Mouse (Mus musculus): ENCODE measurements around the gene Lmf1.

The Lmf1 gene

GRCm38 (mm10) chr17:25604234-25604633 lies 25.3 kb downstream of the Lmf1 start:
- no peak for DNase-seq (ENCODE audit: low read depth)

- no peak for DNase-seq (ENCODE audit: low read depth)
Observed at GRCm38 (mm10) chr17:25608137-25608785, 29.4 kb downstream of the Lmf1 start.

- no peak for DNase-seq (ENCODE audit: low read depth)
Observed at GRCm38 (mm10) chr17:25608821-25609505, 30.1 kb downstream of the Lmf1 start.

GRCm38 (mm10) chr17:25609506-25609828 lies 30.6 kb downstream of the Lmf1 start:
- DNase-seq (ENCODE audit: low read depth): no peak

- no peak for DNase-seq (ENCODE audit: low read depth)
Observed at GRCm38 (mm10) chr17:25610151-25610550, 31.3 kb downstream of the Lmf1 start.

GRCm38 (mm10) chr17:25612537-25612936 lies 33.7 kb downstream of the Lmf1 start:
- DNase-seq (ENCODE audit: low read depth): no peak

- DNase-seq (ENCODE audit: low read depth): no peak
Observed at GRCm38 (mm10) chr17:25613323-25613722, 34.4 kb downstream of the Lmf1 start.

GRCm38 (mm10) chr17:25614723-25615510 lies 36.0 kb downstream of the Lmf1 start:
- no peak for DNase-seq (ENCODE audit: low read depth)

GRCm38 (mm10) chr17:25618508-25619056 lies 39.7 kb downstream of the Lmf1 start:
- DNase-seq (ENCODE audit: low read depth): no peak

GRCm38 (mm10) chr17:25623441-25623840 lies 44.6 kb downstream of the Lmf1 start:
- no peak for DNase-seq (ENCODE audit: low read depth)

GRCm38 (mm10) chr17:25623935-25624334 lies 45.0 kb downstream of the Lmf1 start:
- DNase-seq (ENCODE audit: low read depth): no peak

GRCm38 (mm10) chr17:25624446-25625119 lies 45.7 kb downstream of the Lmf1 start:
- no peak for DNase-seq (ENCODE audit: low read depth)

GRCm38 (mm10) chr17:25625282-25625681 lies 46.4 kb downstream of the Lmf1 start:
- DNase-seq (ENCODE audit: low read depth): no peak

GRCm38 (mm10) chr17:25626196-25627043 lies 47.5 kb downstream of the Lmf1 start:
- DNase-seq (ENCODE audit: low read depth): peak; percentile 36

- DNase-seq (ENCODE audit: low read depth): no peak
Observed at GRCm38 (mm10) chr17:25630313-25630712, 51.4 kb downstream of the Lmf1 start.

GRCm38 (mm10) chr17:25634070-25634469 lies 55.2 kb downstream of the Lmf1 start:
- no peak for DNase-seq (ENCODE audit: low read depth)

- peak; percentile 46 for DNase-seq (ENCODE audit: low read depth)
Observed at GRCm38 (mm10) chr17:25635387-25635786, 56.5 kb downstream of the Lmf1 start.

- DNase-seq (ENCODE audit: low read depth): no peak
Observed at GRCm38 (mm10) chr17:25635806-25636205, 56.9 kb downstream of the Lmf1 start.

GRCm38 (mm10) chr17:25637986-25638385 lies 59.1 kb downstream of the Lmf1 start:
- DNase-seq (ENCODE audit: low read depth): no peak

GRCm38 (mm10) chr17:25638442-25638841 lies 59.6 kb downstream of the Lmf1 start:
- DNase-seq (ENCODE audit: low read depth): no peak

- DNase-seq (ENCODE audit: low read depth): no peak
Observed at GRCm38 (mm10) chr17:25640956-25641355, 62.1 kb downstream of the Lmf1 start.

Data from fibroblast of lung, adult 2 months (primary cell).